Mouse (Mus musculus): Measurements from ENCODE around the gene Bcl6b. TPM values are rescaled to one million over a fixed set of nuclear protein-coding genes. Genes with fewer than 3 reads are reported as not detected.

Gene Bcl6b
- polyA plus RNA-seq, 1 experiment from 2014 or later: 22.0 TPM

DNA sequence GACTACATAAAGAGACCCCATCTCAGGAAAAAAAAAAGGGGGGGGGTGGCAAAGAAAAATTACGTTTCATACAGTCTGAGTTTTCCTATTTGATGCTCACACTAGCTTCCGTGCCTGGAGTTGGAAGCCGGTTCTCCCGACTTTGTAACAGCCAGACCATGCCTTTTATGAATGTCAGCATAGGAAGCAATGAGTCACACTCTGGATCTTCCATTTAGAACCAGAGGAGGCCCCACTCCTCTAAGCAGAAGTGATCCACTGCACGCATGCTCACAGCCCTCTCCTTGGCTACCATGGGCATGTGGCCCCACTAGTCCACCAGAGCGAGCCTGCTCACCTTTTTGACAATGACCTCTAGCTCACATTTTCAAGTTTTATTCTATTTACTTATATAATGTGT is 38.4 kb downstream of the Bcl6b start:
- WGBS: 73% methylated on average over 6 of the region's 6 CpGs
- no peak for TF ChIP-seq CTCF (IDR thresholded peaks at IDR 0.05; ENCODE audit: low read depth)
- no peaks in the 10 kb centered on the region for H3K36me3 ChIP-seq (ENCODE audit: insufficient read depth, low read length)
- H3K27me3 ChIP-seq (ENCODE audit: insufficient read depth, low read length): no peaks in the 10 kb centered on the region
- H3K27ac ChIP-seq: no peak overlapping the region
- no peak for DNase-seq (ENCODE audit: low spot score)
- no peak overlapping the region for H3K9ac ChIP-seq (ENCODE audit: low read depth, low read length)
- H3K4me3 ChIP-seq (replicated peaks; ENCODE audit: low read depth, low read length): no peak overlapping the region
- H3K9me3 ChIP-seq (replicated peaks; ENCODE audit: low read length): no peaks in the 10 kb centered on the region
- no peak for ATAC-seq (replicated peaks; ENCODE audit: low FRiP score, low read depth)
- H3K4me1 ChIP-seq (replicated peaks; ENCODE audit: insufficient read depth, low read length): peaks cover 3% of the 10 kb centered on the region; the same call in 1 of the 2 replicates
- H3K4me2 ChIP-seq (ENCODE audit: low read length): no peak overlapping the region

DNA sequence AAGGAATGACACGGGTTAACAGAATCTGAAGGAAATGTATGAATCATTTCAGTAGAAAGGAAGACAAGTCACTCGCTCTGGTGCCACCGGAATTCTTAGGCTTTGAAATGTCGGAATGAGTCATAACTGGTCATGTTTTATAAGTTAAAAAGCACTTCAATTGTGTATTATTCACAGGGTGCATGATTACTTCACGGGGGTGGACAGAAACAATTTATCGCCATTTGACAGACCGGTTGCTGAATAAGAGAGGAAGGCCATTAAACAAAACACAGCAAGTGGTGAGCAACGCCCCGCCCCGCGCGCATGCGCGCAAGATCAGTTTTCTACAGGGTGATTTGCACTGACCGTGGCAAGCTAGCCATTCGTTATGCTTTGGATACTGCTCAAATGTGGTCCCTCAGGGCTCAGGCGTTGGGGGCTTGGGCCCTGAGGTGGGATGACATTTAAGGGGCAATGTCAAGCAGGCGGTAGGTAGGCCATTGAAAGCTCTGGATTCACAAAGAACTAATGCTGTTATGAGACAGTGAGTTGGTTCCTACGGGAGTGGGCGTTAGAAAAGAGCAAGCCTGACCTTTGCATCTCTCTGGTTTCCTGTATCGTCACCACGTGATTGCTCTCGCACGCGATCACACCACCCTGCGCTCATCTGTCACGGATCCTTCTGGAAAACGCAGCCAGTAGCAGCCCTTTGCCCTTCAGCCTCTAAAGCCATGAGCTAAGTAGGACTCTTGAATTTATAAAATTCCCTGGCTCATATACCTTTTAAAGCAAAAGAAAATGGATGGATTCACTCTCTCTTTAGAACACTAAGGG is 40.1 kb downstream of the Bcl6b start:
- no peak overlapping the region for H3K9ac ChIP-seq (ENCODE audit: low read depth, low read length)
- peaks cover 3% of the 10 kb centered on the region; the same call in 1 of the 2 replicates for H3K4me1 ChIP-seq (replicated peaks; ENCODE audit: insufficient read depth, low read length)
- no peak overlapping the region for H3K4me3 ChIP-seq (replicated peaks; ENCODE audit: low read depth, low read length)
- no peak for DNase-seq (ENCODE audit: low spot score)
- no peaks in the 10 kb centered on the region for H3K27me3 ChIP-seq (ENCODE audit: insufficient read depth, low read length)
- H3K4me2 ChIP-seq (ENCODE audit: low read length): no peak overlapping the region
- H3K27ac ChIP-seq: no peak overlapping the region
- TF ChIP-seq CTCF (IDR thresholded peaks at IDR 0.05; ENCODE audit: low read depth): no peak
- ATAC-seq (replicated peaks; ENCODE audit: low FRiP score, low read depth): no peak
- no peaks in the 10 kb centered on the region for H3K36me3 ChIP-seq (ENCODE audit: insufficient read depth, low read length)
- 72% methylated on average over 28 of the region's 28 CpGs for WGBS
- no peaks in the 10 kb centered on the region for H3K9me3 ChIP-seq (replicated peaks; ENCODE audit: low read length)

GRCm38 (mm10) chr11:70185120-70185519 is 44.5 kb downstream of the Bcl6b start:
- H3K27ac ChIP-seq: no peak overlapping the region
- 30% methylated on average over 7 of the region's 7 CpGs for WGBS
- H3K9ac ChIP-seq (ENCODE audit: low read depth, low read length): no peak overlapping the region
- H3K36me3 ChIP-seq (ENCODE audit: insufficient read depth, low read length): no peaks in the 10 kb centered on the region
- H3K4me3 ChIP-seq (replicated peaks; ENCODE audit: low read depth, low read length): no peak overlapping the region
- no peaks in the 10 kb centered on the region for H3K27me3 ChIP-seq (ENCODE audit: insufficient read depth, low read length)
- H3K4me2 ChIP-seq (ENCODE audit: low read length): no peak overlapping the region
- H3K4me1 ChIP-seq (replicated peaks; ENCODE audit: insufficient read depth, low read length): no peaks in the 10 kb centered on the region
- TF ChIP-seq CTCF (IDR thresholded peaks at IDR 0.05; ENCODE audit: low read depth): no peak
- DNase-seq (ENCODE audit: low spot score) (peak; percentile 15), ATAC-seq (replicated peaks; ENCODE audit: low FRiP score, low read depth) (no peak)
- H3K9me3 ChIP-seq (replicated peaks; ENCODE audit: low read length): no peaks in the 10 kb centered on the region

DNA sequence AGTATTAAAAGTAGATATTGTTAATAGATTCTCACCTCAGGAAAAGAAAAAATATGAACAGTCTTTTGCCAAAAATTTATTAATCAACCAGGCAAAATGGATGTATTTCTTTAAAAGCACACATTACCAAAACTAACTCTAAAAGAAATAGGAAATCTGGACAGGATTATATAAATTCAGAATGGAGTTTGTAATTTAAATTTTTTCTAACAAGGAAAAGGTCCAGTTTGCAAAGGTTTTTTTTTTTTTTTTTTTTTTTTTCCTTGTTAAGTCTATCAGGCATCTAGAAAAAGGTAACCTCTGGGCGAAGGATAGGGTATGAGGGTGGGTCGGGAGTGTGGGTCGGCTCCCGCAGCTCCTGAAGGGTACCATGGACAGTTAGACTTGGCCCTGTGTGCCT is 49.1 kb downstream of the Bcl6b start:
- Histone ChIP-seq H3K4me3 (replicated peaks; ENCODE audit: low read depth, low read length) (no peak overlapping the region), H3K36me3 (ENCODE audit: insufficient read depth, low read length) (no peaks in the 10 kb centered on the region), H3K9ac (ENCODE audit: low read depth, low read length) (no peak overlapping the region), H3K9me3 (replicated peaks; ENCODE audit: low read length) (no peaks in the 10 kb centered on the region), H3K4me1 (replicated peaks; ENCODE audit: insufficient read depth, low read length) (no peaks in the 10 kb centered on the region), H3K27ac (no peak overlapping the region), H3K27me3 (ENCODE audit: insufficient read depth, low read length) (no peaks in the 10 kb centered on the region), H3K4me2 (ENCODE audit: low read length) (no peak overlapping the region)
- 92% methylated on average over 4 of the region's 4 CpGs for WGBS
- no peak for ATAC-seq (replicated peaks; ENCODE audit: low FRiP score, low read depth)
- TF ChIP-seq CTCF (IDR thresholded peaks at IDR 0.05; ENCODE audit: low read depth): no peak
- no peak for DNase-seq (ENCODE audit: low spot score)

DNA sequence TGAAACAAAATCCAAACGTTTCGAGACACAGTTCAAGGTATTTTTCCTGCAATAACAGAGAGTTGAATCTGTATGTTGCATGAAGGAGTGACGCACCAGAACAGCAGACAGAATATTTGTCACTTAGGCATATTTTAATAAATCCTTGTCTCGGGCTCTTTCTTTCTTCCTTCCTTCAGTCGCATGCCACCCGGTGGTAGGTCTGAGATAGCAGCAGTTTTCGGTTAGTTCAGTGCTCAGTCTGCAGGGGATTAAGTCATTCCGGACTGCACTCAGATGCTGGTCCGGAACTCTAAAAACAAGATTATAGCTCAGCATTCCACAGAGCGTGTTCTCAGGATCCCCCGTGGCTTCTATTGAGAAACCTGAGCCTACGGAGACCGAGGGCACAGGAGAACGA is 50.2 kb downstream of the Bcl6b start:
- no peak overlapping the region for H3K4me2 ChIP-seq (ENCODE audit: low read length)
- H3K9me3 ChIP-seq (replicated peaks; ENCODE audit: low read length): no peaks in the 10 kb centered on the region
- H3K36me3 ChIP-seq (ENCODE audit: insufficient read depth, low read length): no peaks in the 10 kb centered on the region
- H3K27ac ChIP-seq: no peak overlapping the region
- H3K4me3 ChIP-seq (replicated peaks; ENCODE audit: low read depth, low read length): no peak overlapping the region
- WGBS: 34% methylated on average over 14 of the region's 14 CpGs
- H3K9ac ChIP-seq (ENCODE audit: low read depth, low read length): no peak overlapping the region
- ATAC-seq (replicated peaks; ENCODE audit: low FRiP score, low read depth) (no peak), DNase-seq (ENCODE audit: low spot score) (peak; percentile 73)
- no peaks in the 10 kb centered on the region for H3K4me1 ChIP-seq (replicated peaks; ENCODE audit: insufficient read depth, low read length)
- no peaks in the 10 kb centered on the region for H3K27me3 ChIP-seq (ENCODE audit: insufficient read depth, low read length)
- TF ChIP-seq CTCF (IDR thresholded peaks at IDR 0.05; ENCODE audit: low read depth): peak; percentile 70

DNA sequence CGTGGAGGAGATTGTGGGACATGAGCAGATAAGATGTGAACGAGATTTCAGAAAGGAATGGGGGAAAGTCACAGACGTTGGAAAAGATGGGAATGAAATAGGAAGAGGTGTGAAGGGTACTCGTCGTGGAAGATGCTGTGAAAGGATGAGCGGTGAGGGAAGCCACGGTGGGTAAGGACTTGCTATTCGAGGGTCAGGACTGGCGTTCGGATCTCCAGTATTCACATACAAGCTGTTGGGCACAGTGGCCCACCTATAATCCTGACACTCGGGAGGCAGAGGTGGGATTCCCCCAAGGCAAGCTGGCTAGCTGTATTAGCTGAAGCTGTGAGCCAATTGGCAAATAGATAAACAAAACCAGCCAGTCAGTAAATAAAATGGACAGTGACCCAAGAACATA is 50.8 kb downstream of the Bcl6b start:
- Histone ChIP-seq H3K9ac (ENCODE audit: low read depth, low read length) (no peak overlapping the region), H3K4me1 (replicated peaks; ENCODE audit: insufficient read depth, low read length) (no peaks in the 10 kb centered on the region), H3K27me3 (ENCODE audit: insufficient read depth, low read length) (no peaks in the 10 kb centered on the region), H3K36me3 (ENCODE audit: insufficient read depth, low read length) (no peaks in the 10 kb centered on the region), H3K27ac (no peak overlapping the region), H3K9me3 (replicated peaks; ENCODE audit: low read length) (no peaks in the 10 kb centered on the region), H3K4me3 (replicated peaks; ENCODE audit: low read depth, low read length) (no peak overlapping the region), H3K4me2 (ENCODE audit: low read length) (no peak overlapping the region)
- ATAC-seq (replicated peaks; ENCODE audit: low FRiP score, low read depth): no peak
- DNase-seq (ENCODE audit: low spot score): no peak
- 81% methylated on average over 11 of the region's 11 CpGs for WGBS
- no peak for TF ChIP-seq CTCF (IDR thresholded peaks at IDR 0.05; ENCODE audit: low read depth)

All from kidney, postnatal 0 days (tissue).